Mouse (Mus musculus) G1E (cell line): Measurements from ENCODE around the gene Ndufb4.

Experiments
- CTCF ChIP-seq: IDR thresholded peaks from 2 replicates; pipeline ENCODE4 v1.5.1; 2012; ENCODE audit warnings: low read depth, low read length, inconsistent platforms, mixed read lengths
- GATA1 ChIP-seq: IDR thresholded peaks from 2 replicates; pipeline ENCODE4 v1.6.1; 2012; ENCODE audit warnings: borderline replicate concordance, low read length, inconsistent platforms, mixed read lengths
- GATA2 ChIP-seq: IDR thresholded peaks from 2 replicates; pipeline ENCODE4 v1.6.1; 2012; ENCODE audit warnings: low read depth, low read length, inconsistent platforms, borderline replicate concordance
- POLR2AphosphoS5 ChIP-seq: IDR thresholded peaks from 2 replicates; pipeline ENCODE4 v1.6.1; 2012; ENCODE audit warnings: low read depth, low read length, inconsistent platforms; ENCODE audit not compliant: insufficient replicate concordance
- TAL1 ChIP-seq: conservative IDR thresholded peaks from 2 replicates; pipeline ENCODE4 v1.6.1; 2012; ENCODE audit warnings: low read depth, low read length, inconsistent platforms, mixed read lengths

- TF ChIP-seq CTCF (no peak), TAL1 (no peak), GATA1 (no peak), POLR2AphosphoS5 (no peak), GATA2 (no peak)
Measured at GRCm38 (mm10) chr16:37614540-37614939, 39.7 kb downstream of the Ndufb4 start.
